12 mouse cellular contexts compared by ENCODE assay signal in genomic region chr5:62611990-62612389, GRCm38 (mm10).
"Had no signal": no experiment of that assay in that cellular context is flagged by ENCODE, and none has a peak within 500 bp of the region (broad histone marks: within the 10 kb centered on the region; RNA-seq: fewer than 3 reads in every experiment).

No protein-coding gene starts in this region.

- H3K9me3 ChIP-seq: kidney, embryonic 15.5 days; liver, embryonic 13.5 days had no signal

- H3K27me3 ChIP-seq: kidney, embryonic 15.5 days; liver, embryonic 13.5 days had no signal

- H3K4me3 ChIP-seq: kidney, embryonic 15.5 days; left cerebral cortex, adult 2 months; liver, embryonic 13.5 days had no signal

- H3K9ac ChIP-seq: kidney, embryonic 15.5 days; liver, embryonic 13.5 days had no signal

- H3K27ac ChIP-seq: kidney, embryonic 15.5 days; left cerebral cortex, adult 2 months; liver, embryonic 13.5 days had no signal

- H3K4me1 ChIP-seq: kidney, embryonic 15.5 days; liver, embryonic 13.5 days had no signal

- DNase-seq: kidney, postnatal 10 days; kidney, postnatal 36 days; liver, embryonic 13.5 days; lung, adult 2 months; lung, postnatal 14 days; lung, postnatal 4 days; midbrain, embryonic 14.5 days; thymus, adult 18-20 months; thymus, postnatal 36 days had no signal

- H3K36me3 ChIP-seq: kidney, embryonic 15.5 days; liver, embryonic 13.5 days had no signal

- H3K4me2 ChIP-seq: kidney, embryonic 15.5 days; liver, embryonic 13.5 days; midbrain, embryonic 11.5 days had no signal
